Mouse (Mus musculus) v-Abl transformed pro-B cells (cell line): ENCODE data around the gene Tsnaxip1.

Source experiments
- in situ Hi-C, 2 experiments: fragments of 400-800 bp; cut with MboI; formaldehyde crosslinking; loops; one replicate each; pipeline ENCODE4 v1.15.1; 2025; ENCODE audit not compliant: unreplicated experiment in 2 of 2

Gene Tsnaxip1

GRCm38 (mm10) chr8:105811543-105811942, 16.0 kb upstream of the Tsnaxip1 start:
- in situ Hi-C loops, result no loop called here

- in situ Hi-C loops, result no loop called here
These were observed 15.0 kb upstream of the Tsnaxip1 start for GRCm38 (mm10) chr8:105812511-105812910.

GRCm38 (mm10) chr8:105813241-105813640, 14.3 kb upstream of the Tsnaxip1 start:
- in situ Hi-C loops, result no loop called here

- in situ Hi-C loops, result no loop called here
These were observed 7.9 kb upstream of the Tsnaxip1 start for GRCm38 (mm10) chr8:105819659-105820058.

- in situ Hi-C loops, result no loop called here
These were observed 6.6 kb upstream of the Tsnaxip1 start for GRCm38 (mm10) chr8:105820925-105821324.

- in situ Hi-C loops, result no loop called here
These were observed 2.0 kb upstream of the Tsnaxip1 start for GRCm38 (mm10) chr8:105825506-105825905.

- in situ Hi-C loops, result no loop called here
These were observed 1.2 kb upstream of the Tsnaxip1 start for GRCm38 (mm10) chr8:105826379-105826778.

GRCm38 (mm10) chr8:105833740-105834139, 6.2 kb downstream of the Tsnaxip1 start:
- in situ Hi-C loops, result loop anchor here in 1 of 2 experiments (5.0 kb wide), 1 partner anchor 94 kb away; no protein-coding TSS in a partner anchor

GRCm38 (mm10) chr8:105835318-105835717, 7.8 kb downstream of the Tsnaxip1 start:
- in situ Hi-C loops, result no loop called here

GRCm38 (mm10) chr8:105836991-105837390, 9.5 kb downstream of the Tsnaxip1 start:
- in situ Hi-C loops, result no loop called here

- in situ Hi-C loops, result no loop called here
These were observed 11.7 kb downstream of the Tsnaxip1 start for GRCm38 (mm10) chr8:105839209-105839608.

GRCm38 (mm10) chr8:105846678-105847077, 19.1 kb downstream of the Tsnaxip1 start:
- in situ Hi-C loops, result no loop called here

- in situ Hi-C loops, result no loop called here
These were observed 22.5 kb downstream of the Tsnaxip1 start for GRCm38 (mm10) chr8:105850014-105850413.

GRCm38 (mm10) chr8:105850611-105851010, 23.1 kb downstream of the Tsnaxip1 start:
- in situ Hi-C loops, result no loop called here

- in situ Hi-C loops, result no loop called here
These were observed 24.2 kb downstream of the Tsnaxip1 start for GRCm38 (mm10) chr8:105851651-105852143.

- in situ Hi-C loops, result no loop called here
These were observed 24.7 kb downstream of the Tsnaxip1 start for GRCm38 (mm10) chr8:105852146-105852729.

- in situ Hi-C loops, result no loop called here
These were observed 25.6 kb downstream of the Tsnaxip1 start, which contains the start of gene Cenpt for GRCm38 (mm10) chr8:105853178-105853577. Gene Cenpt, minus strand, starts transcription at chr8:105853278.

GRCm38 (mm10) chr8:105854303-105854702, 26.8 kb downstream of the Tsnaxip1 start:
- in situ Hi-C loops, result no loop called here

GRCm38 (mm10) chr8:105854715-105855216, 27.2 kb downstream of the Tsnaxip1 start, which contains the start of gene Thap11:
Gene Thap11, plus strand, starts transcription at chr8:105855132.
- in situ Hi-C loops, result no loop called here

GRCm38 (mm10) chr8:105855248-105856167, 28.0 kb downstream of the Tsnaxip1 start:
- in situ Hi-C loops, result no loop called here

GRCm38 (mm10) chr8:105856168-105856835, 28.8 kb downstream of the Tsnaxip1 start:
- in situ Hi-C loops, result no loop called here
